Mouse (Mus musculus): ENCODE results near the gene Tmem50b.
"Not testable (repeated sequence)": the region's sequence is repeated elsewhere in the genome, so short reads cannot be mapped to it uniquely, and the experiment has no call there.

Gene Tmem50b

GRCm38 (mm10) chr16:91597672-91598010 lies at the start of gene Tmem50b:
Gene Tmem50b, minus strand, starts transcription at chr16:91597800.
- peak; percentile 56 for DNase-seq (ENCODE audit: extremely low read depth, low read depth, low spot score)

- no peak for DNase-seq (ENCODE audit: extremely low read depth, low read depth, low spot score)
Observed at GRCm38 (mm10) chr16:91646681-91647419, 49.2 kb upstream of the Tmem50b start, which contains the start of gene Gart. Gene Gart, minus strand, starts transcription at chr16:91646952.

- DNase-seq (ENCODE audit: extremely low read depth, low read depth, low spot score) = no peak
Observed at GRCm38 (mm10) chr16:91645995-91646602, 48.5 kb upstream of the Tmem50b start.

- DNase-seq (ENCODE audit: extremely low read depth, low read depth, low spot score) = not testable (repeated sequence)
Observed at GRCm38 (mm10) chr16:91645420-91645819, 47.8 kb upstream of the Tmem50b start.

- DNase-seq (ENCODE audit: extremely low read depth, low read depth, low spot score) = no peak
Observed at GRCm38 (mm10) chr16:91644901-91645300, 47.3 kb upstream of the Tmem50b start.

GRCm38 (mm10) chr16:91640171-91640570 lies 42.6 kb upstream of the Tmem50b start:
- no peak for DNase-seq (ENCODE audit: extremely low read depth, low read depth, low spot score)

GRCm38 (mm10) chr16:91639636-91640035 lies 42.0 kb upstream of the Tmem50b start:
- DNase-seq (ENCODE audit: extremely low read depth, low read depth, low spot score) = peak; percentile 63

GRCm38 (mm10) chr16:91639161-91639560 lies 41.6 kb upstream of the Tmem50b start:
- no peak for DNase-seq (ENCODE audit: extremely low read depth, low read depth, low spot score)

- no peak for DNase-seq (ENCODE audit: extremely low read depth, low read depth, low spot score)
Observed at GRCm38 (mm10) chr16:91633641-91634040, 36.0 kb upstream of the Tmem50b start.

- no peak for DNase-seq (ENCODE audit: extremely low read depth, low read depth, low spot score)
Observed at GRCm38 (mm10) chr16:91632940-91633339, 35.3 kb upstream of the Tmem50b start.

- no peak for DNase-seq (ENCODE audit: extremely low read depth, low read depth, low spot score)
Observed at GRCm38 (mm10) chr16:91632439-91632838, 34.8 kb upstream of the Tmem50b start.

- no peak for DNase-seq (ENCODE audit: extremely low read depth, low read depth, low spot score)
Observed at GRCm38 (mm10) chr16:91630584-91630983, 33.0 kb upstream of the Tmem50b start.

GRCm38 (mm10) chr16:91629749-91630148 lies 32.1 kb upstream of the Tmem50b start:
- DNase-seq (ENCODE audit: extremely low read depth, low read depth, low spot score) = no peak

- no peak for DNase-seq (ENCODE audit: extremely low read depth, low read depth, low spot score)
Observed at GRCm38 (mm10) chr16:91628673-91629072, 31.1 kb upstream of the Tmem50b start.

- DNase-seq (ENCODE audit: extremely low read depth, low read depth, low spot score) = no peak
Observed at GRCm38 (mm10) chr16:91627831-91628230, 30.2 kb upstream of the Tmem50b start.

GRCm38 (mm10) chr16:91623074-91623473 lies 25.5 kb upstream of the Tmem50b start:
- no peak for DNase-seq (ENCODE audit: extremely low read depth, low read depth, low spot score)

- peak; percentile 80 for DNase-seq (ENCODE audit: extremely low read depth, low read depth, low spot score)
Observed at GRCm38 (mm10) chr16:91620991-91621390, 23.4 kb upstream of the Tmem50b start.

GRCm38 (mm10) chr16:91620185-91620584 lies 22.6 kb upstream of the Tmem50b start:
- DNase-seq (ENCODE audit: extremely low read depth, low read depth, low spot score) = no peak

GRCm38 (mm10) chr16:91618511-91619501 lies 21.2 kb upstream of the Tmem50b start, which contains the start of gene Dnajc28:
Gene Dnajc28, minus strand, starts transcription at chr16:91619026.
- DNase-seq (ENCODE audit: extremely low read depth, low read depth, low spot score) = no peak

GRCm38 (mm10) chr16:91614552-91614951 lies 17.0 kb upstream of the Tmem50b start:
- DNase-seq (ENCODE audit: extremely low read depth, low read depth, low spot score) = no peak

- no peak for DNase-seq (ENCODE audit: extremely low read depth, low read depth, low spot score)
Observed at GRCm38 (mm10) chr16:91612525-91612924, 14.9 kb upstream of the Tmem50b start.

Data from fat pad, adult 2 months (tissue).